Mouse (Mus musculus) adrenal gland, postnatal 10 days (tissue): Measurements from ENCODE around the gene 9530053A07Rik. TPM values are rescaled to one million over a fixed set of nuclear protein-coding genes. Genes with fewer than 3 reads are reported as not detected.
"Not testable (repeated sequence)": the region's sequence is repeated elsewhere in the genome, so short reads cannot be mapped to it uniquely, and the experiment has no call there.

Experiments used
- DNase-seq: peaks from one replicate; pipeline ENCODE4 v3.0.0; 2021; ENCODE audit warnings: mixed read lengths
- long read RNA-seq, 2 experiments: library from polyadenylated mRNA; stranded (forward); transcript quantifications; one replicate each; pipeline ENCODE4 v2.0.0; 2021
- total RNA-seq, 2 experiments: library from RNA; stranded (reverse); gene quantifications; 2 replicates each; pipeline ENCODE4 v1.2.3; 2021

9530053A07Rik gene
- not detected for total RNA-seq
- long read RNA-seq, experiment 1: 0 reads
- long read RNA-seq, experiment 2: 0 reads

DNA sequence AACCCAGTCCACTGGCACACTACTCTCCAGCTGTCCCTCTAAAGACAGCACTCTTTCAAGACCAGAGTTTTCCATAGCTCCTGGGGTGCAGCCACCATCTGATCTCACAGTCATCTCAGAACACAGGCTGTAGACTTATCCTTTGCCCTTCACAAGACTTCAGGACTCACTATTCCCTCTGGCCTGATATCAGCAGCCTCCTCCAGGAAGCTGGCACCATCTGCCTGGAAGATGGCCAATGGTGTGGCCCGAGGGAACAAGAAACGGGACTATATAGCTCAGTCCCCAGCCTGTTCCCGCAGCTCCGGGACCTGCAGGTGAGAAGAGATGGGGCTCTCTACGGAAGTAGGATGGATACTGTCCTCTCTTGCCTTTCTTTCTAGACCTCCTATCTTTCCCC is at the start of gene 9530053A07Rik:
TSS of gene 9530053A07Rik (plus strand) at position 301 of the 400 bp plus-strand sequence.
- no peak for DNase-seq

DNA sequence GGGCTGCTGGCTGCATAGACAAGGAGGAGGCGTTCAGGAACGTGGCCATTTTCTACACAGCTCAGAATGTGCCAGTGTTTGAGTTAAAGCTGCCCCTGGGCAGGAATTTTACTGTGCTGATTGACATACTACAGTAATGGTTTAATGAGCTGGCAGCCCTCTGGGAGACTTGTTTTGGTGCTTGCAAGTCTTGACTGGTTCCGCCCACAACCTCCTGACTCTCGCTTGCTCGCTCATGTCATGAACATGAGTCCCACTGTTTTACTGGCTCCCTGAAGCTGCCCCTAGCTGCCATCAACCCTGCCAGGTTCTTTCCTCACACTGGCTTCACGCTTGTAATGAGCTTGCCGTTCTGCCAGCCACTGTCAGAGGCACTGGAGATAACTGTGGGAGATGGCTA is 45.1 kb upstream of the 9530053A07Rik start:
- DNase-seq: no peak

DNA sequence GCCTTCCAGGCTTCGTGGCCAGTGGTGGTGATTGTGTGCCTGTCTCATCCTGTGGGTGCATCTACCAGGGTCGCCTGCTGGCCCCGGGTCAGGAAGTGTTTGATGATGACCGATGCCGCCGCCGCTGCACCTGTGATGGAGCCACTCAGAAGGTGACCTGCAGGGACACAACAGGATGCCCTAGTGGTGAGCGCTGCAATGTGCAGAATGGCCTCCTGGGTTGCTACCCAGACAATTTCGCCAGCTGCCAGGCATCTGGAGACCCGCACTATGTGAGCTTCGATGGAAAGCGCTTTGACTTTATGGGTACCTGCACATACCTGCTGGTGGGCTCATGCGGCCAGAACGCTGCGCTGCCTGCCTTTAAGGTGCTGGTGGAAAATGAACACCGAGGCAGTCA is 43.0 kb upstream of the 9530053A07Rik start:
- DNase-seq: no peak

DNA sequence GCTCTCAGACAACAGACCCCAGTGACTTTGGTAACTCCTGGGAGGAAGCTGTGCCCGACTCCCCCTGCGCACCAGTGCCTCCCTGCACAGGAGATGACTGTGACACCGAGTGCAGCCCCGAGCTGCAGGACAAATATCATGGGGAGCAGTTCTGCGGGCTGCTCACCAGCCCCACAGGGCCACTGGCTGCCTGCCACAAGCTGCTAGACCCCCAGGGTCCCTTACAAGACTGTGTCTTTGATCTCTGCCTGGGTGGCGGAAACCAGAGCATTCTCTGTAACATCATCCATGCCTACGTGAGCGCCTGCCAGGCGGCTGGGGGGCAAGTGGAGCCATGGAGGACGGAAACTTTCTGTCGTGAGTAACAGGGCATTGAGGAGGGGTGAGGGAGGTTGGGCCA is 35.7 kb upstream of the 9530053A07Rik start:
- DNase-seq: no peak

DNA sequence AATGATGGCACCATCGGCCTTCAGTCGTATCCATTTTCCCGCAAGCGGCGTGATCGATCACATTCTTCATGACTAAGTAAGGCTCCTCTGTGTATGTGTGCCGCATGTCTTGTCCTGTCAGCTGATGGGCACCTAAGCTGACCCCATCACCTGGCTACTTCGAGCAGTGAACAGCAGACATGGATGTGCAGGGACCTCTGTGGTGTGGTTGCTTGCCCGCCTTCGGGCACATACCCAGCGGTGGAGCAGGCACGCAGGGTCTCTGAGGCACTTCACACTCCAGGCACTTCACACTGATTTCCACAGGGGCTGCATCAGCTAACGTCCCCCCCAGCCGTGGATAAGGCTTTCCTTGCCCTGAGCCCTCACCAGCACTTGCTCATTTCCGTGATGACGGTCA is 30.2 kb upstream of the 9530053A07Rik start:
- DNase-seq: no peak

DNA sequence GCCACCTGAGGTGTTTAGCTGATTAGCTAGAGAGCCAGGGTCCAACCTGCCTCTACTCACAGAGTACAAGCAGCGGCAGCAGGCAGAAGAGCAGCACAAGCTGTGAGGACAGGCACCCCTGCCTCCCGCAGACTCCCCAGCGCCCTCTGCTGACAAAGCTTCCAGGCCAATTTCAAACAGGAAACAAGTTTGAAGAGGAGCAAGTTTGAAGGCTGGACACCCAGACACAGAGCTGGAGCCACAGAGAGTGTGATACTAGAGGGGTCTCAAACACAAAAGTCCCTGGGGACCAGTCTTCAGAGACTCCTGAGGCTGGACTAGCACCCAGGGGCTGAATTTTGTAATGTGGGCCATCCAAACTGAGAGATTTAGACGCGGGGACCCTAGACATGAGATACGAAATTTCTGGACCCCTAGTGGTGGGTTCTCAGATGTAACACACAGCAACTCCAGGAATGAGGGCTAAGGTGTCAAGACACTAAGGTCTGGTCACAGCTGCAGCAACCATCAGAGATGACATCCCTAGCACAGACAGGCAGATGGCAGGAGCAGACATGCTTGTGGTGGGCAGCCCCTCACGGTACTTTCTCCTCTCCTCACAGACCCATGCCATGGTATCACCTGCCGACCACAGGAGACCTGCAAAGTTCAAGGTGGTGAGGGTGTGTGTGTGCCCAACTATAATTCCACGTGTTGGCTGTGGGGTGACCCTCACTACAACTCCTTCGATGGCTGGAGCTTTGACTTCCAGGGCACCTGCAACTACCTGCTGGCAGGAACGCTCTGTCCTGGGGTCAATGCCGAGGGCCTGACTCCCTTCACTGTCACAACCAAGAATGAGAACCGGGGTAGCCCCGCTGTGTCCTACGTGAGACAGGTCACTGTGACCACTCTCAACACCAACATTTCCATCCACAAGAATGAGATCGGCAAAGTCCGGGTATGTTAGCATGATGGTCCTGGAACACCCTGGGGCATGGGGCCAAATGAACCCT is 28.4 kb upstream of the 9530053A07Rik start:
- DNase-seq: peak; percentile 70

DNA sequence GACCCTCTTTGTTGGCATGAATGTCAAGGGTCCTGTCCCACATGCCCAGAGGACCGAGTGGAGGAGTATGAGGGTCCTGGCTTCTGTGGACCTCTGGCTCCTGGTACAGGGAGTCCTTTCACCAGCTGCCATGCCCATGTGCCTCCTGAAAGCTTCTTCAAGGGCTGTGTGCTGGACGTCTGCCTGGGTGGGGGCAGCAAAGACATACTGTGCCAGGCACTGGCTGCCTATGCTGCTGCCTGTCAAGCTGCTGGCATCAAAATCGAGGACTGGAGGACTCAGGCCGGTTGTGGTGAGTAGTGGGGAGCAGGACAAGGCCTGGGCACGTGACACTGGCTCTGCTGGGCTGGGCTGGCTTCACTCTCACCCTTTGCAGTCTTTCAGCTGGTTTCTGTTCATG is 26.3 kb upstream of the 9530053A07Rik start:
- not testable (repeated sequence) for DNase-seq

DNA sequence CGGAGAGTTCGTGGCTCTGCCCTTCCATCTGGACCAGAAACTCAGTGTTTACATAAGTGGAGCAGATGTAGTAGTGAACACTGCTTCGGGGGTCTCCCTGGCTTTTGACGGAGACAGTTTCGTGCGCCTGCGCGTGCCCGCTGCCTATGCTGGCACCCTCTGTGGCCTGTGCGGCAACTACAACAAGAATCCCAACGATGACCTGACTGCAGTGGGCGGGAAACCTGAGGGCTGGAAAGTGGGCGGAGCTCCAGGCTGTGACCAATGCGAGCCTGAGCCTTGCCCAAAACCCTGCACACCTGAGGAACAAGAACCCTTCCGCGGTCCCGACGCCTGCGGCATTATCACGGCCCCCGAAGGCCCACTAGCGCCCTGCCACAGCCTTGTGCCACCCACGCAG is 24.6 kb upstream of the 9530053A07Rik start:
- DNase-seq: peak; percentile 18

DNA sequence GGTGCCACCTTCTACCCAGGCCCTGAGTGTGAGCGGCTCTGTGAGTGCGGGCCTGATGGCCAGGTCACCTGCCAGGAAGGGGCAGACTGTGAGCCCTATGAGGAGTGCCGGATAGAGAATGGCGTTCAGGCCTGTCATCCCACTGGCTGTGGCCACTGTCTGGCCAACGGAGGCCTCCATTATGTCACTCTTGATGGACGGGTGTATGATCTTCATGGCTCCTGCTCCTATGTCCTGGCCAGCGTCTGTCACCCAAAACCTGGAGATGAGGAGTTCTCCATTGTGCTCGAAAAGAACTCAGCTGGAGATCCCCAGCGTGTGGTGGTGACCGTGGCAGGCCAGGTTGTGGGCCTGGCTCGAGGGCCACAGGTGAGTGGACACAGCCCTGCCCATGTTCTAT is 23.0 kb upstream of the 9530053A07Rik start:
- DNase-seq: no peak

DNA sequence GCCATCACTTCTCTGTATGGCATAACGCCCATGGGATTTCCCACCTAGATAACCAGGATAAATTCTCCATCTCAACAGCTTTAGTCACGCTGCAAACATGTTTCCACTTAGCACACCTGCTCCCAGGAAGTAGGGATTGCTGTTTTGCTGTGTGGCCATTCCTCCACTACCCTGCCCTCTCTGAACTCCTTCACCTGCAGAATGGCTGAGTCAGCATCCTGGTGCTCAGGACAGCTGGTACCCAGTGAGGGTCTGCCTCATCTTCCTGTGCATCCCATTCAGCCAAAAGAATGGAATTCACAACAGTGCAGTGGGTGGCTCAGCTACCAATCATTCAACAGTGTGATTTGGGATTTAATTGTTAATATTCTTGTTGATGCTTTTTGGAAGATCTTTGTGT is 14.6 kb upstream of the 9530053A07Rik start:
- DNase-seq: no peak

DNA sequence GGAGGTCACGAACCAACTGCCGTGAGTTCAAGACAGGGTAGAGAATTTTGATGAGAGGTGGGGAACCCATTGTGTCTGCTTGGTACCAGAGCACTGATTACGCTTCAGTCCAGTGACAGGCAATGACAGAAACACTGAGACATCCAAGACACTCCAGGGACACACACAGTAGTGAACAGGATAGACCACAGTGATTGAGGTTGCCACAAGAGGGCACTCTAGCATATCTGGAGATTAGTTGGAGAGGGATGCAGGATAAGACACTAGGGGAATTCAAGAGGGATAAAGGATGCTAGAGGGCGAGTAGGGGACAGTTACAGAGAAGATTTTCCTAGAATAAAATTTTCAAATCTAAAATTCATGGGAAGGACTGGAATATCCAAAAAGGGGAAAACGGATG is 8.3 kb downstream of the 9530053A07Rik start:
- DNase-seq: peak; percentile 62

DNA sequence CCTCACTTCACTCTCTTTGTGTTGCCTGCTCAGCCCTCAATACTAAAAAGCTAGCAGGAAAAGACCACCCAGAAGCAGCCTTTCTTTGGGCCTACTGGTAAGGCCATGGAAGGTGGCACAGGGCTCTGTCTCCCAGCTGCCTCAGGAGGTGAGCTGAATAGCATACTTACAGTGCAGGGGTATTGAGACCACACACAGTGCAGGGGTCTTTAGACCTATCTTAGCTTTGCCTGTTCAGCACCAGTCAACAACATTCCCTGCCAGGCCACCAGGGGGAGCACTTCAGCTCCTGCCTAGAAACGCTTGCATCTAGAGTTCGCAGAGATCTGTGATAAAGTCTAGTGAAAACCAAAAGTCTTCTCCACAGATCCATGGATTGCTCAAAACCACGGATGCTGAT is 19.0 kb downstream of the 9530053A07Rik start:
- peak; percentile 86 for DNase-seq

DNA sequence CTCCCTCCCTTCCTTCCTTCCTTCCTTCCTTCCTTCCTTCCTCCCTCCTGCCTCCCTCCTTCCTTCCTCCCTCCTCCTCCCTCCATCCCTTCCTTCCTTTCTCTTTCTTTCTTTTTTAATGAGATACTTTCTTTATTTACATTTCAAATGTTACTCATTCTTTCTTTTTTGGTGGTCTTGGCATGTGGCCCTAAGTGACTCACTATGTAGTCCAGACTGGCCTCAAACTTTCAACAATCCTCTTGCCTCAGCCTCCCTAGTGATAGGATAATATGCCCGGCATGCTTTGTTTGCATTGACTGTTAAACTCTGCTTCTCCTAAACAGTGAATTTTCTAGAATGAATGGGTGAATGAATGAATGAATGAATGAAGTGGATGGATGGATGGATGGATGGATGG is 20.6 kb downstream of the 9530053A07Rik start:
- DNase-seq: no peak

DNA sequence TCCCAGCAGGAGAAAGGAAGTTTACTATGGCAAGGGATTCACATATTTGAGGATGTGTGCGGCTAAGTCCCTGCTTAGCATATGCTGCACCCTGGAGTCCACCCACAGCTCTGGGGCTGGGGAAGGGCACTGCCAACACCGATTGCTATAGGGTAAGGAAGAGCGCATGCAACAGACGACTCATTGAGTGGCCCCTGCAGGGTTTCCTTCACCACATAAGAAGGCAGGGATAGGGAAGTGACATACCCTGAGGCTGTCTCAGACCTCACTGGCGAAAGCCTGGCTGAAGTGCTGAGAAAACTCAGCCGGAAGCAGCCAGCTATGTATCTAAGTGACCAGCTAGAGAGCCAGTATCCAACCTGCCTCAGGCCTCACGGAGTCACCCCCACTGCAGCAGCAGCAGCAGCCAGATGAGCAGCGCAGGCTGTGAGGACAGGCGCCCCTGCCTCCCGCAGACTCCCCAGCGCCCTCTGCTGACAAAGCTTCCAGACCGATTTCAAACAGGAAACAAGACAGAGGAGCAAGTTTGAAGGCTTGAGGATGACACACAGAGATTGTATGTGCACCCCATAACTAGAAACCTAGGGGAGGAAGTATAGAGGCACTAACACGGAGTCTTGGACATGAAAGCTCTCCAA is 22.4 kb downstream of the 9530053A07Rik start:
- peak; percentile 73 for DNase-seq

DNA sequence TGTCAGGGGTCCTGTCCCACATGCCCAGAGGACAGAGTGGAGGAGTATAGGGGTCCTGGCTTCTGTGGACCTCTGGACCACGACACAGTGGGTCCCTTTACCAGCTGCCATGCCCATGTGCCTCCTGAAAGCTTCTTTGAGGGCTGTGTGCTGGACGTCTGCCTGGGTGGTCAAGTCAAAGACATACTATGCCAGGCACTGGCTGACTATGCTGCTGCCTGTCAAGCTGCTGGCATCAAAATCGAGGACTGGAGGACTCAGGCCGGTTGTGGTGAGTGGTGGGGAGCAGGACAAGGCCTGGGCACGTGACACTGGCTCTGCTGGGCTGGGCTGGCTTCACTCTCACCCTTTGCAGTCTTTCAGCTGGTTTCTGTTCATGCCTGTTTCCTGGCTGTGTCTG is 24.3 kb downstream of the 9530053A07Rik start:
- DNase-seq: not testable (repeated sequence)

DNA sequence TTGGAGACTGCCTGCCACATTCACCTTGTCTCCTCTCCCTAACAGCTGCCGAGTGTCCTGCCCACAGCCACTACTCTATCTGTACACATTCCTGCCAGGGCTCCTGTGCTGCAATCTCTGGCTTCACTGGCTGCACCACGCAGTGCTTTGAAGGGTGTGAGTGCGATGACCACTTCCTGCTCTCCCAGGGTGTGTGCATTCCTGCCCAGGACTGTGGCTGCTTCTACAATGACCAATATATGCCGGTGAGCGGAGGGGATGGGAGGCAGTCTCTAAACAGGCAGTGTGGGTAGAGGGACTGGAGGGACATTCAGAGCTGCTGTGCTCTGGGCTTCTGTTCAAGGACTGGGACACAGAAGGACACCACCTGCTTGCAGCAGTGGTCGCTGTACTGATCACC is 30.0 kb downstream of the 9530053A07Rik start:
- DNase-seq: no peak

DNA sequence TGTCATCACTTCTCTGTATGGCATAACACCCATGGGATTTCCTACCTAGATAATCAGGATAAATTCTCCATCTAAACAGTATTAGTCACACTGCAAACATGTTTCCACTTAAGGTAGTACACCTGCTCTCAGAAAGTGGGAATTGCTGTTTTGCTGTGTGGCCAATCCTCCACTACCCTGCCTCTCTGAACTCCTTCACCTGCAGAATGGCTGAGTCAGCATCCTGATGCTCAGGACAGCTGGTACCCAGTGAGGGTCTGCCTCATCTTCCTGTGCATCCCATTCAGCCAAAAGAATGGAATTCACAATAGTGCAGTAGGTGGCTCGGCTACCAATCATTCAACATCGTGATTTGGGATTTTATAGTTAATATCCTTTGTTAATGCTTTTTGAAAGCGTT is 30.6 kb downstream of the 9530053A07Rik start:
- DNase-seq: no peak

DNA sequence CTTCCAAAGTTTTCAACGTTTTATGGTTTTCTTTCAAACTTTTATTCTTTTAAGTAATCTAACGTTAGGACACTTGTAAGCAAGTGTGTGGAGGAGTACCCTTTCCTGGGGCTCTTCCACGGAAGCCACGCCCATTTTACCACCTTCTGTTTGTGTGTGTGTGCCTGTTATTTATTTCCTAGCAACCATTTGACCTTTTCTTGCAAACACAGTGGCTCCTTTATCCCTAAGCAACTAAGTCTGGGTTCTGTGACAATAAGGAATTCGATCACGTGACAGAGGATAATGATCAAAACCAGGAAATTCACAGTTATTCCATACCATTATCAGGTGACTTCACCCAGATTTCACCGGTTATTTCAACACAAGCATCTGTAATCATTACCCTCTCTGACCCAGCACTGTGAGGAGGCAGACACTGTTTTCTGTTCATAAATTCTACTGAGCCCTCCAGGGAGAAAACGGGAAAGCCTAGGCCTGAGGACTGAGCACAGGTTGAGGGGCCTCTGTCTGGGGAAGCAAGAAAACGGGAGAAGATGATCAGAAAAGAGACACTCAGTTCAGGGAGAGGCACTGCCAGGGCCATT is 32.0 kb downstream of the 9530053A07Rik start:
- no peak for DNase-seq

DNA sequence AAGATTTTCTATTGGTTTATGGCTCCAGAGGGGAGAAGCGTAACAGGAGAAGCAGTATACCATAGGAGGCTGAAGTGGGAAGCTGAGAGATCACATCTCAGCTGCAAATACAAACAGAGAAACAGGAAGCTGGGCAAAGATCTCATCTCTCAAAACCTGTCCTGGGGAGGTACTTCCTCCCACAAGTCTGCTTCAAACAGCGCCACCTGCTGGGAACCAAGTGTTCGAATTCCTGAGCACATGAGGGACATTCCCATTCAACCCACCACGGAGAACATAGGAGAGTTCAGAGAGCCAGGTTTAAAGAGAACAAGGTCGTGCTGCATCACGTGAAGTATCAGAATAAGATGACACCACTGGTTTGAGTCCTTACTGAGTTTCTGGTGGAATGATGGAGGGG is 36.1 kb downstream of the 9530053A07Rik start:
- no peak for DNase-seq

DNA sequence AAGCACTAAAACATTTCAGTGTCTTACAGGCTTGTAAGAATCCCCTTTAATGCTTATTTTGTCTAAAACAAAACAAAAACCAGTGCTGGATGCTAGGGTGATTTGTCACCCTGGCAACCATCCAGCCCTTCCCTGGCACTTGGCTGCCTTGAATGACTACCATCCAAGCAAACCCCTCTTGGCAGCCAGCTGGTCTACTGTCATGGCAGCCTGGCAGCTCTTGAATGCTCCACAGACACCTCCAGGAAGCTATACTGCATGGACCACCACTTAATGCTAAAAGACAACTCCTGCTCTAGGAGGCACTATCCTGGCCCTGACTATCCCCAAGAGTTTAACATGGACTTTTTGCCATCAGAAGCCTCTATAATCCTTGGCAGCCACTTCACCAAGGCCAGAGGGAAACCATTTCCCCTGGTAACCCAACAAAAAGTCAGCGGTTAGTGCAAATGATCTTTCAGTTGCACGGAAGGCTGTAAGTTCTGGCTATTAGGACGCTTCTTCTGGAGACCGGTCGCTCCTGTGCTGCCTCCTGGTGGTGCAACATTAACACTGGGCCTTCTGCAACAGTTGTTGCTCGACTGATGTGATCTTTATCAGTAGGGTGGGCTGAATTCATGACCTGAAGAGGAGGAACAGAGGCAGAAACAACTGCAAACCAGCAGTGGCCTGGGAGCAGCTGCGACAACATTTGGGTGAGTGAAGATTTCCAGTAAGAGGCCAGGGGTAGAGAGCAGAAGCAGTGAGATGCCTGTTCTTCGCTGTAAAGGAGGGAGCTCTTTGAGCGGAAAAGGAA is 39.3 kb downstream of the 9530053A07Rik start:
- DNase-seq: peak; percentile 84

DNA sequence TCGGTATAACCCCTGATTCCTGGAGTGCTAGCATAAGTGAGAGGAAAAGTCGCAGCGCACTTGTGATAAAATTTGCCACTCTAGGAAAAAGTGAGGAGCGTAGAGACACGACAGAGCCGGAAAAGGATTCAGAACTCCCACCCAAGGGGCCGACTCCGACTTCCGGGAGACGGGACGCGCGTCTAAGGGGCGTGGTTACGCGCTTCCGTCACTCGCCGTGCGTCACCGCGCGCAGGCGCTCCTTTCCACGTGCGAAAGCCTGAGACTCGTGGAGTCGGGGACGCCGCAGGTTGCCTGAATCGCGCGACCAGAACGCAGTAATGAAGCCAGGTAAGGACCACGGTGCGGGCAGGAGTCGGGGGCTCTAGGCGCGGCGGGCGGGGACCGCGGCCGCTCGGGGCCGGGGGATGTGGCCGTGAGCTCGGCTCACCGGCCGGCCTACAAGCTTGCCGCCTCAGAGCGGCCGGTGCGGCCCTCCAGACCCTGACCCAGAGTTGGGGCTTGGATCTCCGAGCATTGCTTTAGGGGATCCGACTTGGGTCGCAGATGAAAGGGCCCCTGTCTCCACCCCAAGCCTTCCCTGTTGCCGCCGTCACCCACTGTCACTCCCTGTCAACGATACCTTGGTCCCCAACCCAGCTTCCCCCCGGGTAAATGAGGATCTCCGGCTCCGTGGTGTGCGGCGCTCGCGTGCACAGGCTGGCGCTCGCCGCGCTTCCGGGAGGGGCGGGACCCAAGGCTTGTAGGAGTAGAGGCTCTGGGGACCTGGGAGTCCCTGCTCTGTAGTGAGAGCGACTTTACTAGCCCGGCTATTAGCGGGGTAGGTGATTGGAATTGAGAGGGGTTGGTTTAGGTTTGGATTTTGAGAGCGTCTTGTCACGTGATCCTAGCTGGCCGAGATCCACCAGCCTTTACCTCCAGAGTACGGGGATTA is 40.5 kb downstream of the 9530053A07Rik start, which contains the start of gene Fbl:
TSS of gene Fbl (plus strand) at position 222 of the 934 bp plus-strand sequence.
- DNase-seq: peak; percentile 94
